Mouse (Mus musculus) kidney, postnatal 14 days (tissue): ENCODE results near the gene Otud7b.

Experiments used
- DNase-seq: peaks from one replicate; pipeline ENCODE4 v3.0.0; 2022; ENCODE audit warnings: mixed read lengths

The Otud7b gene

GRCm38 (mm10) chr3:96087219-96087618 is 17.1 kb upstream of the Otud7b start:
- DNase-seq, result no peak

GRCm38 (mm10) chr3:96087801-96088200 is 16.5 kb upstream of the Otud7b start:
- DNase-seq, result no peak

- no peak for DNase-seq
Observed at GRCm38 (mm10) chr3:96089882-96090489, 14.3 kb upstream of the Otud7b start.

- DNase-seq, result no peak
Observed at GRCm38 (mm10) chr3:96091146-96091545, 13.2 kb upstream of the Otud7b start.

- DNase-seq, result no peak
Observed at GRCm38 (mm10) chr3:96091966-96092365, 12.4 kb upstream of the Otud7b start.

GRCm38 (mm10) chr3:96093509-96093908 is 10.8 kb upstream of the Otud7b start:
- no peak for DNase-seq

GRCm38 (mm10) chr3:96094203-96094602 is 10.1 kb upstream of the Otud7b start:
- DNase-seq, result peak; percentile 75

GRCm38 (mm10) chr3:96098168-96098567 is 6.2 kb upstream of the Otud7b start:
- DNase-seq, result no peak

- DNase-seq, result peak; percentile 47
Observed at GRCm38 (mm10) chr3:96098616-96099267, 5.6 kb upstream of the Otud7b start.

- peak; percentile 56 for DNase-seq
Observed at GRCm38 (mm10) chr3:96102100-96102872, 2.0 kb upstream of the Otud7b start.

- DNase-seq, result no peak
Observed at GRCm38 (mm10) chr3:96103901-96104260, 446 bp upstream of the Otud7b start.

GRCm38 (mm10) chr3:96105232-96105747 is 963 bp downstream of the Otud7b start:
- no peak for DNase-seq

GRCm38 (mm10) chr3:96106151-96106550 is 1.8 kb downstream of the Otud7b start:
- no peak for DNase-seq

GRCm38 (mm10) chr3:96108315-96108714 is 4.0 kb downstream of the Otud7b start:
- no peak for DNase-seq

- peak; percentile 11 for DNase-seq
Observed at GRCm38 (mm10) chr3:96113251-96113650, 8.9 kb downstream of the Otud7b start.

- DNase-seq, result no peak
Observed at GRCm38 (mm10) chr3:96118142-96118541, 13.8 kb downstream of the Otud7b start.

- DNase-seq, result no peak
Observed at GRCm38 (mm10) chr3:96118702-96119101, 14.4 kb downstream of the Otud7b start.

GRCm38 (mm10) chr3:96124235-96124634 is 19.9 kb downstream of the Otud7b start:
- no peak for DNase-seq

- peak; percentile 9 for DNase-seq
Observed at GRCm38 (mm10) chr3:96128128-96128527, 23.8 kb downstream of the Otud7b start.

- no peak for DNase-seq
Observed at GRCm38 (mm10) chr3:96132478-96132877, 28.2 kb downstream of the Otud7b start.

- DNase-seq, result peak; percentile 34
Observed at GRCm38 (mm10) chr3:96133327-96133905, 29.1 kb downstream of the Otud7b start.

- DNase-seq, result peak; percentile 79
Observed at GRCm38 (mm10) chr3:96135011-96135410, 30.7 kb downstream of the Otud7b start.

GRCm38 (mm10) chr3:96147950-96148349 is 43.6 kb downstream of the Otud7b start:
- DNase-seq, result peak; percentile 78
